Mouse (Mus musculus) kidney, postnatal 0 days (tissue): ENCODE data around the gene Fam32a. TPM values are rescaled to one million over a fixed set of nuclear protein-coding genes. Genes with fewer than 3 reads are reported as not detected.
A peak's percentile ranks its signal among the peaks of the same experiment; 100 is the strongest.

Experiments used
- ATAC-seq: fragments of 200-750 bp; cut with Nextera tagmentation; replicated peaks from 2 replicates; pipeline ENCODE4 v1.8.0; 2017; ENCODE audit warnings: low read depth, moderate number of reproducible peaks, moderate TSS enrichment, moderate library complexity; ENCODE audit not compliant: low FRiP score
- DNase-seq: peaks from one replicate; pipeline ENCODE4 v3.0.0-alpha.2; 2016; ENCODE audit warnings: low spot score
- H3K27ac ChIP-seq: fragments of 300-500 bp; sonication (generic); 2 replicates; pipeline ENCODE4 v1.5.1; 2014; ENCODE audit warnings: mild to moderate bottlenecking
- H3K27me3 ChIP-seq: fragments of 300-500 bp; sonication (generic); 2 replicates; pipeline ENCODE4 v1.6.1; 2014; ENCODE audit warnings: low read length, mixed read lengths; ENCODE audit not compliant: insufficient read depth
- H3K36me3 ChIP-seq: fragments of 300-500 bp; sonication (generic); 2 replicates; pipeline ENCODE4 v1.6.1; 2014; ENCODE audit warnings: low read length, mixed read lengths; ENCODE audit not compliant: insufficient read depth
- H3K4me1 ChIP-seq: fragments of 300-500 bp; sonication (generic); replicated peaks from 2 replicates; pipeline ENCODE4 v1.6.1; 2014; ENCODE audit warnings: antibody characterized with exemption, low read length, mixed read lengths; ENCODE audit not compliant: insufficient read depth
- H3K4me2 ChIP-seq: fragments of 300-500 bp; sonication (generic); 2 replicates; pipeline ENCODE4 v1.6.1; 2014; ENCODE audit warnings: mild to moderate bottlenecking, low read length, moderate library complexity, mixed read lengths
- H3K4me3 ChIP-seq: fragments of 300-500 bp; sonication (generic); replicated peaks from 2 replicates; pipeline ENCODE4 v1.5.1; 2014; ENCODE audit warnings: low read depth, low read length
- H3K9ac ChIP-seq: fragments of 300-500 bp; sonication (generic); 2 replicates; pipeline ENCODE4 v1.6.1; 2014; ENCODE audit warnings: low read depth, low read length
- H3K9me3 ChIP-seq: fragments of 300-500 bp; sonication (generic); replicated peaks from 2 replicates; pipeline ENCODE4 v1.6.1; 2016; ENCODE audit warnings: low read length, inconsistent platforms, mixed read lengths
- CTCF ChIP-seq: IDR thresholded peaks from 2 replicates; pipeline ENCODE4 v1.5.1; 2016; ENCODE audit warnings: antibody characterized with exemption, low read depth, mild to moderate bottlenecking, moderate library complexity
- WGBS: fragments of 180-500 bp; shearing (Covaris S2); extraction: QIAGEN DNeasy Blood & Tissue Kit; methylation state at CpG from one replicate; pipeline ENCODE4 v1.1.7; 2014; 5-methylcytosine and 5-hydroxymethylcytosine counted together
- polyA plus RNA-seq: library from polyadenylated mRNA; unstranded; fragments of >200 nt; fragmentation: Nextera tagmentation; extraction: Ambion mirVana; gene quantifications from 2 replicates; pipeline ENCODE4 v1.2.1, GENCODE M21; 2015

Fam32a gene
- 72.7 and 74.4 TPM in 2 replicates for polyA plus RNA-seq

DNA sequence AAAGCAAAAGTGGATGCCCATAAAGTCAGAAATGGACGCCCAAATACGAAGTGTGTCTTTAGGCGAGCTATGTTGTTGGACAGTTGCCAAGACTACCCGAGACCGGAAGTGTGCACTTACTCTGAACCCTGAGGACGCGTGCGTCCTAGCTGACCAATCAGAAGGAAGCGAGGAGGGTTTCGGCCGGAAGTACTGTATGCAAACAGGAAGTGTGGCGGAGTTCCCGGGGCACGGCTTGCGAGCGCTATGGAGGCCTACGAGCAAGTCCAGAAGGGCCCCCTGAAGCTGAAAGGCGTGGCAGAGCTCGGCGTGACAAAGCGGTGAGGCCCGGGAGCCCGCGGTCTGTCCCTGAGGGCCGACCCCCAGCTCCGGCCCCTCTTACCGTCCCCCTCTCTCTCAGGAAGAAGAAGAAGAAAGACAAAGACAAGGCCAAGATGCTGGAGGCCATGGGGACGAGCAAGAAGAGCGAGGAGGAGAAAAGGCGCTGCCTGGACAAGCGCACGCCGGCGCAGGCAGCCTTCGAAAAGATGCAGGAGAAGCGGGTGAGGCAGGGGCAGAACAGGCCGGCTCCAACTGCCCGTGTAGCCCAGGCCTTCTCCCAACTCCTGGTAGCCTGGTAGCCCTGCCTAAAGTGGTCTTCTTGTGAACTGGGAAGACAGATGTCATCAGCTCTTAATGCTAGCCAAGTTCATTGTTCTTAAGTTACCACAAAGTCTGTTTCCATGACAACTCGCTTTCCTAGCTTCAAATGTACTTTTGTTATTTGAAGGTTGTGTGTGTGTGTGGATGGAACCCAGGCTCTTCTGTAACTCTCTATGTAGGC is at the start of gene Fam32a:
Fam32a (plus strand) TSS at position 190 of the 823 bp plus-strand sequence.
- peak within 1 kb of the TSS; percentile 78 for H3K4me2 ChIP-seq
- no peaks in the 10 kb centered on the region for H3K27me3 ChIP-seq
- no peaks in the 10 kb centered on the region for H3K9me3 ChIP-seq
- TF ChIP-seq CTCF, result no peak
- peak within 1 kb of the TSS; percentile 71 for H3K4me3 ChIP-seq
- DNase-seq (peak; percentile 98), ATAC-seq (peak; percentile 97)
- 9% methylated on average over 39 of the region's 39 CpGs for WGBS
- no peaks in the 10 kb centered on the region for H3K4me1 ChIP-seq
- H3K27ac ChIP-seq, result peak within 1 kb of the TSS; percentile 84
- H3K9ac ChIP-seq, result peak within 1 kb of the TSS; percentile 77
- peaks cover 16% of the 10 kb centered on the region for H3K36me3 ChIP-seq

DNA sequence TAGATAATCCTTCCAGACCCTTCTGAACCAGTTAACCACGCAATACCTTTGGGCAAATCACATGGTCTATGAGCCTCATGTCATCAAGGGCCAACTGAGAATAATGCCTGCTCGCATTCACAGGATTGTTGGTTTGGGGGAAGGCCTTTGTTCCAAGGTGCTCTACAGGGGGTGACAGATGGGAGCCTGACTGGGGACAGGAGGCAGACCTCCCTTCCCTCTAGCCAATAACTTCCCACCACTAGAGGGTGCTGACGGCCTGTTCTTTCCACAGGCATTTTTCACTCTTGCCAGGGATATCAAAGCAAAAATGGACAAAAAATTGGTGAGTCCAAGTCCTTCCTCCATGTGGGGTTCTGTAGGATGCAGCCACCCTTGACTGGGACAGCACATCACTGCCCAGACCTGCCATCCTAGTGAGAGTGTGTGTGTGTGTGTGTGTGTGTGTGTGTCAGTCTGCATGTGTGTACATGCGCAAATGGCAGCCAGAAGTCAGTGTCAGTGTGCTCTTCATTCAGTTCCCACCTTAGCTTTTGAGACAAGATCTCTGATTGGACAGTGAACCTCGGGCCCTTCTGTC is 42.1 kb upstream of the Fam32a start:
- DNase-seq, result peak; percentile 83
- TF ChIP-seq CTCF, result peak; percentile 91
- Histone ChIP-seq H3K9me3 (no peaks in the 10 kb centered on the region), H3K9ac (no peak overlapping the region), H3K4me1 (no peaks in the 10 kb centered on the region), H3K4me3 (no peak overlapping the region), H3K36me3 (peaks cover 70% of the 10 kb centered on the region), H3K4me2 (no peak overlapping the region), H3K27ac (no peak overlapping the region), H3K27me3 (no peaks in the 10 kb centered on the region)
- peak; percentile 57; the same call in 1 of the 2 replicates for ATAC-seq
- WGBS, result 66% methylated on average over 5 of the region's 5 CpGs

GRCm38 (mm10) chr8:72183554-72184202 is 35.9 kb upstream of the Fam32a start:
- Histone ChIP-seq H3K4me1 (no peaks in the 10 kb centered on the region), H3K27ac (no peak overlapping the region), H3K9ac (no peak overlapping the region), H3K36me3 (peaks cover 19% of the 10 kb centered on the region; the same call in 1 of the 2 replicates), H3K27me3 (no peaks in the 10 kb centered on the region), H3K4me3 (no peak overlapping the region), H3K4me2 (no peak overlapping the region), H3K9me3 (no peaks in the 10 kb centered on the region)
- 85% methylated on average over 2 of the region's 2 CpGs for WGBS
- ATAC-seq (no peak), DNase-seq (no peak)
- no peak for TF ChIP-seq CTCF

- TF ChIP-seq CTCF, result no peak
- Histone ChIP-seq H3K9ac (no peak overlapping the region), H3K4me1 (no peaks in the 10 kb centered on the region), H3K27me3 (no peaks in the 10 kb centered on the region), H3K4me3 (no peak overlapping the region), H3K9me3 (no peaks in the 10 kb centered on the region), H3K27ac (no peak overlapping the region), H3K4me2 (no peak overlapping the region), H3K36me3 (no peaks in the 10 kb centered on the region)
- 78% methylated on average over 2 of the region's 2 CpGs for WGBS
- ATAC-seq, result no peak
- DNase-seq, result no peak
These were observed 31.7 kb upstream of the Fam32a start for GRCm38 (mm10) chr8:72187793-72188331.

- no peak for DNase-seq
- Histone ChIP-seq H3K4me3 (no peak within 1 kb of the TSS), H3K27me3 (no peaks in the 10 kb centered on the region), H3K9me3 (no peaks in the 10 kb centered on the region), H3K4me1 (no peaks in the 10 kb centered on the region), H3K27ac (no peak within 1 kb of the TSS), H3K4me2 (no peak within 1 kb of the TSS), H3K36me3 (no peaks in the 10 kb centered on the region), H3K9ac (no peak within 1 kb of the TSS)
- WGBS, result 64% methylated on average over 12 of the region's 12 CpGs
- 0 out of 2 replicates have a peak, but pooled peaks have one; percentile 43 for ATAC-seq
- 0 out of 2 replicates have a peak, but pooled peaks have one; percentile 5 for TF ChIP-seq CTCF
These were observed 29.9 kb upstream of the Fam32a start, which contains the start of gene Hsh2d for GRCm38 (mm10) chr8:72189417-72190214. TSS of gene Hsh2d (plus strand) at chr8:72189638.
